Mouse (Mus musculus) erythroblast, embryonic 14.5 days (primary cell): ENCODE data around the gene Dip2b.

Experiments
- GATA1 ChIP-seq: IDR thresholded peaks from 2 replicates; pipeline ENCODE4 v1.6.1; 2012; ENCODE audit warnings: low read length, inconsistent platforms, mixed read lengths
- TAL1 ChIP-seq: IDR thresholded peaks from 3 replicates; pipeline ENCODE4 v1.6.1; 2012; ENCODE audit warnings: low read length, inconsistent platforms, mixed read lengths

GRCm38 (mm10) chr15:100004677-100005273 is 33.7 kb upstream of the Dip2b start:
- TF ChIP-seq GATA1 (no peak), TAL1 (no peak)
